Mouse (Mus musculus) lung, postnatal 0 days (tissue): ENCODE results near the gene Pnkd.

Source experiments
- CTCF ChIP-seq: IDR thresholded peaks from 2 replicates; pipeline ENCODE4 v1.5.1; 2016; ENCODE audit warnings: antibody characterized with exemption, mild to moderate bottlenecking
- EP300 ChIP-seq: IDR thresholded peaks from 2 replicates; pipeline ENCODE4 v1.6.1; 2016; ENCODE audit warnings: antibody characterized with exemption, mild to moderate bottlenecking, control low read depth

DNA sequence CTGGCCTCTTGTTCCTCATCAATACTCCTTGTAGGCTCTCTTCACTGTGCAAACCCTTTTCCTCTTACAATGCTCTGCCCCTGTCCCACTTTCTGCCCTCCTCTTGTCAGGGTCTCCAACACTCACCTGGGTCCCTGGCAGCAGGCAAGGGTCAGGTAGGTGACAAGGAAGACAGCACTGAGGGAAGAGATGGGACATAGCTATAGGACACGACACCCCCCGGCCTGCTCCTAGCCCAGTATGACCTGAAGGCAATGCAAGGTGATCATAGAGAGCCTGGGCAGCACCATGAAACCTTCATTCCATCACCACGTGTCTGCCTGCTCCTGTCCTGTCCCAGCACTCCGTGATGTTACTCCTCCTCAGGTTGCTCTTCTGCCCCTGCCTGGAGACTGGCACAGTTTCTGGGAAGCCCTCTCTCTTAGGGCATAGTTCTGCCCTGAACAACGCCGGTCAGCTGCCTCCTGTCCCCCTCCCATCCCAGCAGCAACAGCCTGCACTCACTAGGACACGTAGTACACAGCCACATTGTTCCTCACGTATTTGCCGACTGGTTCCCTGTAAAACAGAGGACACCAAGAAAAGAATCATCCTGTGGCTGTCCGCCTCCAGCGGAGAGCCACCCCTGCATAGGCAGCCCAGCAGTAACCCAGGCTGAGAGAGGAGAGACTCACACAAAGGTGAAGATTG, 7.7 kb downstream of the Pnkd start:
- TF ChIP-seq EP300 (no peak), CTCF (no peak)
